Mouse (Mus musculus) ES-Bruce4 (cell line): ENCODE data around the gene Atxn7l1. TPM values are rescaled to one million over a fixed set of nuclear protein-coding genes. Genes with fewer than 3 reads are reported as not detected.

Experiments used
- H3K27ac ChIP-seq: 2 replicates; pipeline ENCODE4 v1.5.1; 2012; ENCODE audit warnings: low read length, inconsistent platforms; ENCODE audit not compliant: insufficient read depth
- H3K27me3 ChIP-seq: 2 replicates; pipeline ENCODE4 v1.6.1; 2012; ENCODE audit warnings: mild to moderate bottlenecking, low read length, inconsistent platforms; ENCODE audit not compliant: control insufficient read depth, poor library complexity, insufficient read depth, severe bottlenecking
- H3K36me3 ChIP-seq: 2 replicates; pipeline ENCODE4 v1.6.1; 2012; ENCODE audit warnings: inconsistent platforms, mild to moderate bottlenecking, low read length, moderate library complexity; ENCODE audit not compliant: control insufficient read depth, poor library complexity, insufficient read depth, severe bottlenecking
- H3K4me1 ChIP-seq: one replicate; pipeline ENCODE4 v1.8.1; 2011; ENCODE audit warnings: low read length; ENCODE audit not compliant: control insufficient read depth, insufficient read depth
- H3K4me3 ChIP-seq: 2 replicates; pipeline ENCODE4 v1.5.1; 2011; ENCODE audit warnings: low read depth, mild to moderate bottlenecking, low read length
- H3K9ac ChIP-seq: 2 replicates; pipeline ENCODE4 v1.6.1; 2012; ENCODE audit warnings: low read depth, mild to moderate bottlenecking, inconsistent platforms; ENCODE audit not compliant: poor library complexity, severe bottlenecking
- H3K9me3 ChIP-seq: replicated peaks from 2 replicates; pipeline ENCODE4 v1.6.1; 2012; ENCODE audit warnings: mild to moderate bottlenecking, low read length, inconsistent platforms; ENCODE audit not compliant: control insufficient read depth, poor library complexity, insufficient read depth, severe bottlenecking
- CTCF ChIP-seq: IDR thresholded peaks from one replicate; pipeline ENCODE4 v1.8.1; 2011; ENCODE audit warnings: low read depth, low read length
- EP300 ChIP-seq: IDR thresholded peaks from 2 replicates; pipeline ENCODE4 v1.6.1; 2011; ENCODE audit warnings: low read depth, low read length; ENCODE audit not compliant: insufficient read depth
- POLR2A ChIP-seq: IDR thresholded peaks from one replicate; pipeline ENCODE4 v1.8.1; 2011; ENCODE audit warnings: low read length; ENCODE audit not compliant: insufficient read depth
- polyA plus RNA-seq: library from polyadenylated mRNA; stranded (reverse); fragments of >200 nt; gene quantifications from 2 replicates; pipeline ENCODE4 v1.2.4, GENCODE M21; 2011; ENCODE audit warnings: low read depth; ENCODE audit not compliant: missing spikeins, insufficient read depth, insufficient read length

The Atxn7l1 gene
- polyA plus RNA-seq, 1 experiment: 16.1 TPM

GRCm38 (mm10) chr12:33184137-33184536 is 36.6 kb downstream of the Atxn7l1 start:
- peaks cover 2% of the 10 kb centered on the region for H3K4me1 ChIP-seq
- H3K9ac ChIP-seq: no peak overlapping the region
- no peak for TF ChIP-seq CTCF
- TF ChIP-seq POLR2A: no peak
- no peak for TF ChIP-seq EP300
- H3K4me3 ChIP-seq: no peak overlapping the region
- no peaks in the 10 kb centered on the region for H3K27me3 ChIP-seq
- no peaks in the 10 kb centered on the region for H3K9me3 ChIP-seq
- no peaks in the 10 kb centered on the region for H3K36me3 ChIP-seq
- H3K27ac ChIP-seq: no peak overlapping the region

- TF ChIP-seq EP300 (no peak), POLR2A (no peak), CTCF (no peak)
- Histone ChIP-seq H3K27ac (no peak overlapping the region), H3K27me3 (no peaks in the 10 kb centered on the region), H3K9me3 (no peaks in the 10 kb centered on the region), H3K36me3 (no peaks in the 10 kb centered on the region), H3K4me1 (peaks cover 2% of the 10 kb centered on the region), H3K9ac (no peak overlapping the region), H3K4me3 (no peak overlapping the region)
These were observed 37.6 kb downstream of the Atxn7l1 start for GRCm38 (mm10) chr12:33185046-33185445.

- TF ChIP-seq EP300: no peak
- no peak for TF ChIP-seq POLR2A
- no peak for TF ChIP-seq CTCF
- no peak overlapping the region for H3K9ac ChIP-seq
- no peaks in the 10 kb centered on the region for H3K27me3 ChIP-seq
- H3K4me3 ChIP-seq: no peak overlapping the region
- peaks cover 2% of the 10 kb centered on the region for H3K4me1 ChIP-seq
- no peak overlapping the region for H3K27ac ChIP-seq
- H3K9me3 ChIP-seq: no peaks in the 10 kb centered on the region
- H3K36me3 ChIP-seq: no peaks in the 10 kb centered on the region
These were observed 38.8 kb downstream of the Atxn7l1 start for GRCm38 (mm10) chr12:33186331-33186730.

- TF ChIP-seq CTCF: no peak
- no peak for TF ChIP-seq POLR2A
- TF ChIP-seq EP300: no peak
- Histone ChIP-seq H3K4me1 (peaks cover 5% of the 10 kb centered on the region), H3K27me3 (no peaks in the 10 kb centered on the region), H3K9me3 (no peaks in the 10 kb centered on the region), H3K4me3 (no peak overlapping the region), H3K27ac (no peak overlapping the region), H3K9ac (no peak overlapping the region), H3K36me3 (no peaks in the 10 kb centered on the region)
These were observed 42.6 kb downstream of the Atxn7l1 start for GRCm38 (mm10) chr12:33190133-33190532.

- Histone ChIP-seq H3K36me3 (no peaks in the 10 kb centered on the region), H3K4me1 (peaks cover 5% of the 10 kb centered on the region), H3K27me3 (no peaks in the 10 kb centered on the region), H3K9ac (no peak overlapping the region), H3K4me3 (no peak overlapping the region), H3K27ac (no peak overlapping the region), H3K9me3 (no peaks in the 10 kb centered on the region)
- no peak for TF ChIP-seq POLR2A
- no peak for TF ChIP-seq EP300
- TF ChIP-seq CTCF: no peak
These were observed 43.1 kb downstream of the Atxn7l1 start for GRCm38 (mm10) chr12:33190633-33191032.

- Histone ChIP-seq H3K4me1 (peaks cover 5% of the 10 kb centered on the region), H3K27ac (no peak overlapping the region)
- TF ChIP-seq CTCF (no peak), EP300 (no peak), POLR2A (no peak)
These were observed 46.0 kb downstream of the Atxn7l1 start for GRCm38 (mm10) chr12:33193408-33193901.

More at GRCm38 (mm10) chr12:33193408-33193901, 46.0 kb downstream of the Atxn7l1 start:
- Histone ChIP-seq H3K9ac (no peak overlapping the region), H3K36me3 (no peaks in the 10 kb centered on the region), H3K4me3 (no peak overlapping the region), H3K27me3 (no peaks in the 10 kb centered on the region), H3K9me3 (peaks cover 2% of the 10 kb centered on the region; the same call in 1 of the 2 replicates)
